Mouse (Mus musculus) c-Kit-positive CD71-negative TER-119-negative erythroid progenitor cells, embryonic 14.5 days (primary cell): Measurements from ENCODE around the gene Nr1i2.
"Not testable (repeated sequence)": the region's sequence is repeated elsewhere in the genome, so short reads cannot be mapped to it uniquely, and the experiment has no call there.

Source experiments
- DNase-seq: peaks from one replicate; pipeline ENCODE4 v3.0.0-alpha.2; 2013; ENCODE audit warnings: low read depth

Gene Nr1i2

DNA sequence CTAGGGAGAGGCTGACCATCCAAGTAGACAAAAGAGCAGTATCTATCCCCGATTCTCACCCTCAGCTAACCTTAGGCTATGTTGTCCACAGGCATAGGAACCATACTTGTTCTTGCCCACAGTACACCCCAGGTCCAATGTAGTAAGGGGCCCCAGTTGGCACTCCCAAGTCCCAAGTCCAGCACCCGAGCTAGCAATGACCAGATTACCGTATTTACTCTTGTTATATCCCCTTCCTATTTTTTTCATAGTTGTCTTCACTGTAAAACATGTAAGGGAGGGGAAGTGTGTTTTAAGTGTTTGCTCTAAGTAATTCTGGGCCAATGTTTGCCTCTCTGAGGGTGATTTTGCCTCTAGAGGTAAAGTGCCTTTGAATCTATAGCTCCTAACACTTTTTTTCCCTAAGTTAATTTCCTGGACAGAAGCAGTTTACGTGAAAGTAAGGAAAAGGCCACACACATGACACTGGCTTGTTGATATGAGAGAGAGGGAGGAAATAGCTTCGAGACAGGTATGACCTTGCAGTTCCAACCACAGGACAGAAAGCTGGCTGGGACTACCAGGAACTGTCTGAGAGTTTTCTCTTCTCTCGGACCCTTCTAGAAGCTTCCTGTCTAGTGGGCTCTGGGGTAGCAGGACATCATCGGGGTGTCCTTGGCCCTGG is at the start of gene Nr1i2:
TSS of gene Nr1i2 (minus strand) at position 140 of the 664 bp plus-strand sequence.
- no peak for DNase-seq

- DNase-seq = peak; percentile 64
Observed at GRCm38 (mm10) chr16:38341396-38342324, 47.0 kb upstream of the Nr1i2 start, which contains the start of gene Maats1. Maats1 (minus strand) TSS chr16:38342143.

GRCm38 (mm10) chr16:38338077-38338476 is 43.5 kb upstream of the Nr1i2 start:
- DNase-seq = not testable (repeated sequence)

GRCm38 (mm10) chr16:38334431-38334830 is 39.8 kb upstream of the Nr1i2 start:
- DNase-seq = no peak

GRCm38 (mm10) chr16:38329340-38329739 is 34.7 kb upstream of the Nr1i2 start:
- DNase-seq = no peak

DNA sequence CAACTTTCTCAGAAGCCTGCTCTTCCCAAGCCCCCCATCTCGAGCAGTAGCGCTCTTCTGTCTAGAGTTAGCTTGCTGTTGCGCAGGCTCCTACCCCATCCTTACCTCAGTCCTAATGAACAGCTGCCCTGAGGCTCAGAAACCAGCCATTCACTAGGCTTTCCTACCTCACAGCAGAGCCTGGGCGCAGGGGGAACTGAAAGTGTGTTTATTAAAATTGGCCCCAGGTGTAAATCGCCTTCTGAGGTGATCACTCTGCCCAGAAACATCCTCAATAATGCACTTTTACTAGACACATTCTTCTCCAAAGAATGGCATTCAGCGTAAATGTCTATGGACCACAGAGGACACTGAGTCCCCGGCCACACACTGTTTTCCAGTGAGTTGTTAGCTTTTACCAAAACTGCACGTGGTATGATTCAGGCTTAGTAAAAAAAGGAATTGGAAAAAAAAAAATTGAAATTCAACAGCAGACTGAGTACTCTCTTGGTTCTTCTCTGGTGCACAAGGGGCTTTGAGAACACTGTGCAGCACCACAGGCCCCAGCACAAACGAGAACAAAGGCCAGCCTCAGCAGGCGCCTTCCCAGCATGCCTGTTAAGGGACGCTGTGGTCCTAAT is 32.3 kb upstream of the Nr1i2 start:
- no peak for DNase-seq

DNA sequence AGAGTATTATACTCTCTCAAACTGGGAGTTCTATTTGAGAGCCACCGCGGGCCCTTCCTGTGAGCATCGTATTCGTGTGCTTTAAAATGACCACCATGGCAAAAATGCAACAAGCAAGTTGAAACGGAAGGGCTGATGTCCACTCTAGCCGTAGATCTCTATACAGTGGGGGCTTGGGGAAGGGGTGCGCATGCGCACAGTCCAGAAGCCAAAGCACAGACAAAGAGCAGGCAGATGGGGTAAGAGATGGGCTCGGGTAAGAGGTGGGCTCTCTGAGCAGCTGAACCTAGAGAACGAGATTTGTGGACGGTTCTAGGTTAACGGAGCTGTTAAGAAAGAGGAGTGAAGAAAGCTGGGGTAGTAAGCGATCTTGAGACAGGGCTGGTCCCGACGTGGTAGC is 29.7 kb upstream of the Nr1i2 start:
- DNase-seq = no peak

- DNase-seq = peak; percentile 47
Observed at GRCm38 (mm10) chr16:38321452-38321935, 26.9 kb upstream of the Nr1i2 start.

DNA sequence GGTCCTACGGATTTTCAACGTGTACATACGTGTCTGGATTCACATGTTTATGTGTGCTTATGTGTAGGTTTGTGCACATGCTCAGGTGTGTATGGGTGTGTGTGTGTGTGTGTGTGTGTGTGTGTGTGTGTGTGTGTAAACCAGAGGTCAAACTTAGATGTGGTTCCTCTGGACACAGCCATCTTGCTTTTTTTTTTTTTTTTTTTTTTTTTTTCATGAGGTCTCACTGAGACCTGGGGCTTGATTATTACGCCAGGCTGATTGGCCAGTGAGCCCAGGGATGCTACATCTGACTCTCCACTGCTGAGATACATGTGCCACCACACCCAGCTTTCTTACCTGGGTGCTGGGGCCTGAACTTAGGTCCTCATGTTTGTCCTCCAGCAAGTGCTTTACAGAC is 24.5 kb upstream of the Nr1i2 start:
- no peak for DNase-seq

DNA sequence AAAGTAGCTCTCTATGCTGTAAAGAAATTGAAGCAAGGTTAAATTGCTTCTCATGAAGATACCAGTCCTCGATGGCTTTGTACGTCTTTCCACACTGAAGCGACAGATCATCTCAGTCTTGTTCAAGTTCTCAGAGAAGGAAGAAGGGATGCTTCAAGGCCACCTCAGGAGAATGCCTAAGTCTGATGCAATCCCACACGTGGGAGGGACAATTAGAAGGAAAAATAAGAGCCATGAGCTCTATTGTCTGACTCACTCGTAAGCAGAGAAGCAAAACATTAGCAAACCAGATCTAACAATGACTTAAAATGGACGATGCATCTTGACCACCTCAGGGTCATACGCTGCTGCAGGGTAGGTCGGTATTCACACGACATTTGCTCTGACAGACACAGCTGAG is 23.9 kb upstream of the Nr1i2 start:
- DNase-seq = no peak

GRCm38 (mm10) chr16:38308195-38308594 is 13.6 kb upstream of the Nr1i2 start:
- no peak for DNase-seq

- DNase-seq = no peak
Observed at GRCm38 (mm10) chr16:38307651-38308050, 13.0 kb upstream of the Nr1i2 start.

DNA sequence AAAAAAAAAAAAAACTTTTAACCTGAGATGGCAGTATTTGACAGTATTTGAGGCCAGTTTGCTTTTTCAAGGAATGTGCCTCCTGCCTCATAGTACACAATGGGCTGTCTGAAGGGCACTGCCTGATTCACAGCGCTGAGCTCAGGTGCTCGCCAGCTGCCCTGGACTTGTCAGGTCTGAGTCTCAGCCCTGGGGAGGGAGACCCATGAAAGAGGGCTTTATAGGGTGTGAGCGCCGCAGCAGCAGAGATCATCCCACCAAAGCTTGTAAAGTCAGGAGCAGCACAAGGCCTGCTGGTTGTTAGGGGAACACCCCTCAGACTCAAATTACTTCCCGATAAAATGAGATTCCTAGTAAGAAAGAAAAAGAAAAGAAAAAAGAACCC is 12.6 kb upstream of the Nr1i2 start:
- DNase-seq = no peak

GRCm38 (mm10) chr16:38306571-38307220 is 12.1 kb upstream of the Nr1i2 start:
- DNase-seq = no peak

DNA sequence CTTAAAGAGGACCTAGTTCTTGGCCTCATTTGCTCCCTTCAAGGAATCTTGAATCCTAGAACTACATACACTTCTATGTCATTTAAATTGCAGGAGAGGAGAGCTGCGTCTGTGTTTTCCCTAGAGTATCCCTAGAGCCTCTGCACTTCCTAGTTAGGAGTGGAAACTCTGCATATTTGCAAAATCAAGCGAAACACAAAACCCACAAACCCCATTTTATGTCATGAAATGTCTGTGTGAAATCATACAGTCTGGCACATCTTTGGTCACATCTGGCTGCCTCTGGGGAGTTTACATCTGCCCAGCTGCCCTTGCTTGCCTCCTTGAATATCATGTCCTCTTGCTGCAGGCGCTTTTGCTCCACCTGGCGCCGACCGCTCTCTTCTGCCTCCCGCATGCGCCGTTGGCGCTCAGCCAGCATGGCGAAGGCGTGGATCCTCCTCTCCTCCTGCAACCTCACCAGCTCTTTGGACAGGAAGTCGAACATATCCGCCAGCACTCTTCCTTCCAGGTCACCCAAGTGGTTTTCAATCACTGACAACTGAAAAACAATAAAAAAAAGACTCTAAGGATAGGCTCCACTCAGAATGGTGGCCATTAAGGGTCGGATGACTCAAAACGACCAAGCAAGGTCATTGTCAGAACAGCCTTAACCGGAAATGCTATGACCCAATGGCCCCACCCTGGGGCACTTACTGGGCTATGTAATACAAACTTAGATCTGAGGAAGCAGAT is 10.0 kb upstream of the Nr1i2 start:
- no peak for DNase-seq

DNA sequence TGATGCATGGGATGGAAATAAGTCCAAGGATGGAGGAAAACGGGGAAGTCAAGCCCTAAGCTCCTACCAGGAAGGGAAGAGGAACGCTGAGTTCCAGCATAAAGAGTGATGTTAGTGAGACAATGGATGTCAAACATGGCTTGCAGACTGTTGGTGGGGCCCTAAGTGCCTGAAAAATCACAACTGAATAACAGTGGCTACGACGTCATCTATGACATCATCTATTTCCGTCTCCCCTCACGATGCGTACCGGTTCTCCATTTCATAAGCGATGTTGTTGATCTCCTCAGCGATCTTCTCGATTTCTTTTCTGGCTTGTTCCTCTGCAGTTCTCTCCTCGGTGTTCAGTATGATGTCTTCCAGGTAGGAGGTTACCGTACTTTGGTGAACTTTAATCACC is 7.7 kb upstream of the Nr1i2 start:
- DNase-seq = no peak

GRCm38 (mm10) chr16:38298410-38298809 is 3.8 kb upstream of the Nr1i2 start:
- no peak for DNase-seq

DNA sequence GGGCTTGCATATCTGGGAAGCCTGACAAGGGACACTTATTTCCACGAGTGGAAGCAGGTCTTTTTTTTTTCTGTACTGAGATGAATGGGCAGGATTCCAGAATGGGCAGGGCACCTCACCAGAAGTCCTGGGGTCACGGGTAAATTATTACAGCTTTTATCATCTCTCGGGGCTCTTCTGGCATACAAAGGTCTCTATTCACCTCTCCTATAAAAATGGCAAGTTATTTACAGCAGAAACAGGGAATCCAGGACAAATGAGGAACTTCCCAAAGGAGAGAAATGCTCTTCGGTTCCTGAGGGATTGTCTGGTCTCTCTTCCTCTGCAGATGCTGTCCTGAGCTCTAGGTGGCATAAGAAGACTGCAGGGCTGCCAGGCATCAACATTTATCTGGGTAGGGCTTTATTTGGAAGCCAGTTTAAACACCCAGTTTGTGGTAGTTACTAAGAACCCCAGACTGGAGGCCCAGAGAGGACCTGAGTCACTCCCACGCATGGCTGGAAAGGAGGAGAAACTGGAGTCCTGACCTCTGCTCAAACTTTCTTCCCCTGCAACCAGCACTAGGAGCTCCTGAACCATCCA is 816 bp upstream of the Nr1i2 start:
- no peak for DNase-seq

GRCm38 (mm10) chr16:38290151-38290550 is 4.5 kb downstream of the Nr1i2 start:
- no peak for DNase-seq

- no peak for DNase-seq
Observed at GRCm38 (mm10) chr16:38288851-38289250, 5.8 kb downstream of the Nr1i2 start.

GRCm38 (mm10) chr16:38287762-38288161 is 6.9 kb downstream of the Nr1i2 start:
- DNase-seq = no peak
